ENCODE assay signal across 8 mouse cellular contexts in genomic region chr1:193086842-193087476, GRCm38 (mm10). TPM values are rescaled to one million over a fixed set of nuclear protein-coding genes. Genes with fewer than 3 reads are reported as not detected.
A peak's percentile ranks its signal among the peaks of the same experiment; 100 is the strongest.
DNase-seq lines count a peak whose midpoint lies in the region; ATAC-seq and TF ChIP-seq lines count a peak whose summit lies in the region.

No protein-coding gene starts in this region.

- no peak overlapping the region for H3K4me2 ChIP-seq in forebrain, postnatal 0 days (ENCODE audit: low read depth)
- no peak overlapping the region for H3K4me2 ChIP-seq in forebrain, embryonic 16.5 days (ENCODE audit: low read length)
- H3K4me2 ChIP-seq in lung, postnatal 0 days (replicated peaks; ENCODE audit: low read depth, low read length), result no peak overlapping the region

- TF ChIP-seq CTCF in forebrain, postnatal 0 days (IDR thresholded peaks at IDR 0.05; ENCODE audit: low read depth), result no peak
- no peak for TF ChIP-seq CTCF in lung, postnatal 0 days (IDR thresholded peaks at IDR 0.05)

- 0 out of 2 replicates have a peak, but pooled peaks have one; percentile 6 for ATAC-seq in forebrain, postnatal 0 days
- ATAC-seq in forebrain, embryonic 16.5 days, result no peak
- ATAC-seq in lung, postnatal 0 days, result peak; percentile 82

- H3K4me3 ChIP-seq in forebrain, postnatal 0 days (ENCODE audit: low read depth, low read length), result no peak overlapping the region
- H3K4me3 ChIP-seq in forebrain, embryonic 16.5 days (replicated peaks; ENCODE audit: low read length), result no peak overlapping the region
- H3K4me3 ChIP-seq in lung, postnatal 0 days (ENCODE audit: low read depth, low read length), result no peak overlapping the region

- no peaks in the 10 kb centered on the region for H3K36me3 ChIP-seq in forebrain, postnatal 0 days (ENCODE audit: insufficient read depth)
- H3K36me3 ChIP-seq in forebrain, embryonic 16.5 days (ENCODE audit: control insufficient read depth, insufficient read depth), result no peaks in the 10 kb centered on the region
- H3K36me3 ChIP-seq in lung, postnatal 0 days (ENCODE audit: insufficient read depth, low read length), result no peaks in the 10 kb centered on the region

- TF ChIP-seq EP300 in lung, postnatal 0 days (IDR thresholded peaks at IDR 0.05), result no peak

- 52% methylated on average over 9 of the region's 9 CpGs for WGBS in forebrain, postnatal 0 days
- 63% methylated on average over 9 of the region's 9 CpGs for WGBS in forebrain, embryonic 16.5 days
- WGBS in lung, postnatal 0 days, result 31% methylated on average over 9 of the region's 9 CpGs

- H3K4me1 ChIP-seq in forebrain, postnatal 0 days (ENCODE audit: insufficient read depth), result 0 out of 2 replicates have a peak, but pooled peaks cover 8% of the 10 kb centered on the region
- peaks cover 27% of the 10 kb centered on the region for H3K4me1 ChIP-seq in forebrain, embryonic 16.5 days (replicated peaks; ENCODE audit: control insufficient read depth, insufficient read depth, low read length)
- no peaks in the 10 kb centered on the region for H3K4me1 ChIP-seq in lung, postnatal 0 days (ENCODE audit: insufficient read depth, low read depth, low read length)

- no peaks in the 10 kb centered on the region for H3K9me3 ChIP-seq in forebrain, postnatal 0 days (ENCODE audit: low read length)
- no peaks in the 10 kb centered on the region for H3K9me3 ChIP-seq in forebrain, embryonic 16.5 days (ENCODE audit: control insufficient read depth, low read length)
- no peaks in the 10 kb centered on the region for H3K9me3 ChIP-seq in lung, postnatal 0 days (ENCODE audit: low read length)

- no peak overlapping the region for H3K9ac ChIP-seq in forebrain, postnatal 0 days
- no peak overlapping the region for H3K9ac ChIP-seq in forebrain, embryonic 16.5 days (replicated peaks; ENCODE audit: low read depth, low read length)
- H3K9ac ChIP-seq in lung, postnatal 0 days (replicated peaks; ENCODE audit: low read depth), result no peak overlapping the region

- no peaks in the 10 kb centered on the region for H3K27me3 ChIP-seq in forebrain, postnatal 0 days (ENCODE audit: insufficient read depth, low read length)
- no peaks in the 10 kb centered on the region for H3K27me3 ChIP-seq in forebrain, embryonic 16.5 days (replicated peaks; ENCODE audit: control insufficient read depth, insufficient read depth, low read length)
- no peaks in the 10 kb centered on the region for H3K27me3 ChIP-seq in lung, postnatal 0 days (replicated peaks; ENCODE audit: insufficient read depth, low read length)

- no peak for DNase-seq in forebrain, postnatal 0 days
- DNase-seq in MN1 (ENCODE audit: low spot score), result peak; percentile 53
- DNase-seq in gastrocnemius, postnatal 10 days, result peak; percentile 48
- peak; percentile 92 for DNase-seq in lung, postnatal 0 days (ENCODE audit: low spot score)
- peak; percentile 70 for DNase-seq in thymus, postnatal 0 days (ENCODE audit: low spot score)
- no peak for DNase-seq in c-Kit-positive CD71-positive TER-119-positive erythroid progenitor cells, embryonic 14.5 days (ENCODE audit: low spot score)
- DNase-seq in kidney, adult 18-20 months, result no peak

- H3K27ac ChIP-seq in forebrain, postnatal 0 days (ENCODE audit: low read depth, low read length), result 0 out of 2 replicates have a peak overlapping the region, but pooled peaks have one; percentile 15
- H3K27ac ChIP-seq in forebrain, embryonic 16.5 days (ENCODE audit: low read length), result no peak overlapping the region
- no peak overlapping the region for H3K27ac ChIP-seq in lung, postnatal 0 days (ENCODE audit: low read length)

RNA-seq across cellular contexts. Expression of gene Diexf, which starts 43.1 kb away (rescaled TPM):
- total RNA-seq in forebrain, postnatal 0 days (2014; rRNA removed), result 11.4 and 18.6 TPM in 2 replicates
- polyA plus RNA-seq in forebrain, postnatal 0 days (2015; fragmentation: Nextera tagmentation; extraction: Ambion mirVana), result 4.0 and 6.2 TPM in 2 replicates
- polyA plus RNA-seq in forebrain, embryonic 16.5 days (2015; fragmentation: Nextera tagmentation; extraction: Ambion mirVana), result 11.3 and 13.9 TPM in 2 replicates
- total RNA-seq in gastrocnemius, postnatal 10 days (2021), result 10 to 100 TPM in 1 of 2 experiments, 1 to 10 TPM in 1; 9.2 to 12.9 TPM
- polyA plus RNA-seq in lung, postnatal 0 days (2015; fragmentation: Nextera tagmentation; extraction: Ambion mirVana), result 2.5 and 2.9 TPM in 2 replicates
- polyA plus RNA-seq in thymus, postnatal 0 days (2015; fragmentation: Nextera tagmentation; extraction: Ambion mirVana), result 10.2 and 12.9 TPM in 2 replicates

RNA-seq across cellular contexts. Expression of gene Syt14, which starts 51.4 kb away (rescaled TPM):
- total RNA-seq in forebrain, postnatal 0 days (2014; rRNA removed), result 11.8 and 16.7 TPM in 2 replicates
- 2.6 and 4.6 TPM in 2 replicates for polyA plus RNA-seq in forebrain, postnatal 0 days (2015; fragmentation: Nextera tagmentation; extraction: Ambion mirVana)
- 9.0 and 10.3 TPM in 2 replicates for polyA plus RNA-seq in forebrain, embryonic 16.5 days (2015; fragmentation: Nextera tagmentation; extraction: Ambion mirVana)
- under 1 TPM; 0.59 to 0.61 TPM for total RNA-seq in gastrocnemius, postnatal 10 days (2021)
- polyA plus RNA-seq in lung, postnatal 0 days (2015; fragmentation: Nextera tagmentation; extraction: Ambion mirVana), result 0.18 and 0.30 TPM in 2 replicates
- 1.1 and 2.0 TPM in 2 replicates for polyA plus RNA-seq in thymus, postnatal 0 days (2015; fragmentation: Nextera tagmentation; extraction: Ambion mirVana)

Comparison
In these comparisons a context has a peak if more than half of its experiments do, and no peak if none do; other contexts are left out.
1. DNase-seq: peak in MN1 (single experiment), gastrocnemius, postnatal 10 days (single experiment), lung, postnatal 0 days (single experiment) and thymus, postnatal 0 days (single experiment); none in forebrain, postnatal 0 days (single experiment), c-Kit-positive CD71-positive TER-119-positive erythroid progenitor cells, embryonic 14.5 days (single experiment) and kidney, adult 18-20 months (single experiment).